Mouse (Mus musculus): ENCODE measurements around the gene Alkbh3. TPM values are rescaled to one million over a fixed set of nuclear protein-coding genes. Genes with fewer than 3 reads are reported as not detected.

Alkbh3 gene
- polyA plus RNA-seq, 1 experiment from 2014 or later, result 24.8 TPM

DNA sequence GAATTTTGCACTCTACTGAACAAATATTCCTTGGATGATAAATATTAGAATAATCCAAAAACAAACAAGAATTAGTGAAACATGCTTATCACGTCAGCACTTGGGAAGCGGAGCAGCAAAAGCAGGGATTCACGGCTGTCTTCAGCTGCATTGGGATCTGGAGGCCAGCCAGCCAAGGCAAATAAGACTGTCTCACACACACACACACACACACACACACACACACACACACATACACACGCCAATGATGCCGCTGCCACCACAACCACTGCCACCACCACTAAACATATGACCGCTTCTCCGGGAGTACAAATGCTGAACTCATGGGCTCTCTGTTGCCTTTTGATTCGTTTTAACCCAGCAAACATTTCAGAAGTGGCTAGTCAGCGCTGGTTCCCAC, 56.9 kb downstream of the Alkbh3 start:
- Histone ChIP-seq H3K27ac (ENCODE audit: low read depth) (no peak overlapping the region), H3K36me3 (replicated peaks; ENCODE audit: insufficient read depth, low read length) (no peaks in the 10 kb centered on the region), H3K9ac (replicated peaks) (no peak overlapping the region), H3K27me3 (ENCODE audit: insufficient read depth, low read length) (peaks cover 51% of the 10 kb centered on the region), H3K4me2 (ENCODE audit: low read depth, low read length) (no peak overlapping the region), H3K4me3 (ENCODE audit: low read depth, low read length) (no peak overlapping the region), H3K4me1 (ENCODE audit: insufficient read depth) (peaks cover 2% of the 10 kb centered on the region; the same call in 1 of the 2 replicates), H3K9me3 (ENCODE audit: low read length) (0 out of 2 replicates have a peak, but pooled peaks cover 2% of the 10 kb centered on the region)
- whole genome bisulfite sequencing (ENCODE audit: insufficient replicate concordance), result 75% methylated on average over 9 of the region's 9 CpGs
- ATAC-seq (no peak), DNase-seq (no peak)
- TF ChIP-seq EP300 (IDR thresholded peaks at IDR 0.05; ENCODE audit: low read depth) (no peak), CTCF (IDR thresholded peaks at IDR 0.05; ENCODE audit: low read depth) (no peak)

DNA sequence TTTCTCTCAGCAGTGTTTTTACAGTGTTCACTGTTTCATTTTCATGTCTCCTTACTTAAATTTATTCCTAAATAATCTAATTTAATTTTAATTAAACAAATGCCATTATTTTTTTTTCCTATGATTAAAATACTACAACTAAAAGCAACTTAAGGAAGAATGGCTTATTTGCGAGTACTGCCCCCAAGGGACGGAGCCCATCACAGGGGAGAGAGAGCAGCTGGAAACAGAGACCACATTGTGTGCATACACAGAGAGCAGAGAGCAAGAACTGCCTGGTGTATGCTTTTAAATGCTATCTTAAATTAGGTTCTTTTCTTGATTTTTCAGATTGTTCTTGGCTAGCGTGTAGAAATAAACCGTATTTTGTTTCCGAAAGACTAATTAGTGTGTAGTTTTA, 63.6 kb downstream of the Alkbh3 start:
- WGBS (ENCODE audit: insufficient replicate concordance), result 53% methylated on average over 5 of the region's 5 CpGs
- no peaks in the 10 kb centered on the region for H3K4me1 ChIP-seq (ENCODE audit: insufficient read depth)
- no peak for TF ChIP-seq CTCF (IDR thresholded peaks at IDR 0.05; ENCODE audit: low read depth)
- TF ChIP-seq EP300 (IDR thresholded peaks at IDR 0.05; ENCODE audit: low read depth), result no peak
- no peak overlapping the region for H3K4me3 ChIP-seq (ENCODE audit: low read depth, low read length)
- no peaks in the 10 kb centered on the region for H3K27me3 ChIP-seq (ENCODE audit: insufficient read depth, low read length)
- ATAC-seq (no peak), DNase-seq (no peak)
- no peak overlapping the region for H3K4me2 ChIP-seq (ENCODE audit: low read depth, low read length)
- H3K9me3 ChIP-seq (ENCODE audit: low read length), result 0 out of 2 replicates have a peak, but pooled peaks cover 2% of the 10 kb centered on the region
- no peaks in the 10 kb centered on the region for H3K36me3 ChIP-seq (replicated peaks; ENCODE audit: insufficient read depth, low read length)
- no peak overlapping the region for H3K9ac ChIP-seq (replicated peaks)
- H3K27ac ChIP-seq (ENCODE audit: low read depth), result no peak overlapping the region

DNA sequence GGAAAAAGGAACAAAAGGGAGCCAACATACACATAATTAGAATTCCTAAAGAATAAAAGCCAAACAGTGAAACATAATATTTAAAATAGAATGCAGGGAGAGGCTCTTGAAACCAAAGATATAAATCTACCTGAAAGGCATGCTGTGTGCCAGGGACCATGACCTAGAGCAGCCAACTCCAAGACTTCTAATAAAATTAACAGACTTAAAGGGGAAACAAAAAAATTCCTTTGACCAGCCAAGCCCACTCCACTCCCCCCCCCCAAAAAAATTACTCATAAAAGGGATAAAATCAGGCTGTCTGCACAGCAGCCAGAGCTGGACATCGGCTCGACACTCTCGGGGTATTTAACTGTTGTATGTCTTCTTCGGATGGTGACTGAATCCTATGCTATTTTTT, 65.8 kb downstream of the Alkbh3 start:
- DNase-seq, result no peak
- H3K9me3 ChIP-seq (ENCODE audit: low read length), result 0 out of 2 replicates have a peak, but pooled peaks cover 2% of the 10 kb centered on the region
- ATAC-seq, result no peak
- no peak overlapping the region for H3K27ac ChIP-seq (ENCODE audit: low read depth)
- H3K36me3 ChIP-seq (replicated peaks; ENCODE audit: insufficient read depth, low read length), result no peaks in the 10 kb centered on the region
- H3K4me2 ChIP-seq (ENCODE audit: low read depth, low read length), result no peak overlapping the region
- no peak overlapping the region for H3K4me3 ChIP-seq (ENCODE audit: low read depth, low read length)
- H3K9ac ChIP-seq (replicated peaks), result no peak overlapping the region
- no peaks in the 10 kb centered on the region for H3K27me3 ChIP-seq (ENCODE audit: insufficient read depth, low read length)
- H3K4me1 ChIP-seq (ENCODE audit: insufficient read depth), result no peaks in the 10 kb centered on the region
- TF ChIP-seq CTCF (IDR thresholded peaks at IDR 0.05; ENCODE audit: low read depth) (no peak), EP300 (IDR thresholded peaks at IDR 0.05; ENCODE audit: low read depth) (no peak)
- 86% methylated on average over 4 of the region's 4 CpGs for WGBS (ENCODE audit: insufficient replicate concordance)

DNA sequence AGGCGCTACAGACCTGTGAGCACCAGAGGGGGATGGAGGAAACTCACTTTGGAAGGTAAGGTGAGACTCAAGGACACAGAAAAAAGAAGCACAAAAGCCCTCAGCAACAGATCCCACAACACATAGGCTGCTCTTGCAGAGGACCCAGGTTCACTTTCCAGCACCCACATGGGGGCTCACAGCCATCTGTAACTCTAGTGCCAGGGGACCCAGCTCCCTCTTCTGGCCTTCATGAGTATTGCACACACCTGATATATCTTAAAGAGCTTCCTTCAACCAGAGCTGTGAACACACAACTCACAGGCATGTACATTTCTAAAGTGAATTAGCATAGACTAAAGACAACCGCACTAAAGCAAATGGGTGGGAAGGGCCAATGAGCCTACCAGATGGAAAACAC, 66.5 kb downstream of the Alkbh3 start:
- no peak overlapping the region for H3K4me3 ChIP-seq (ENCODE audit: low read depth, low read length)
- no peak for DNase-seq
- WGBS (ENCODE audit: insufficient replicate concordance), result 76% methylated on average over 2 of the region's 2 CpGs
- no peak overlapping the region for H3K9ac ChIP-seq (replicated peaks)
- H3K4me2 ChIP-seq (ENCODE audit: low read depth, low read length), result no peak overlapping the region
- TF ChIP-seq CTCF (IDR thresholded peaks at IDR 0.05; ENCODE audit: low read depth) (peak; percentile 39), EP300 (IDR thresholded peaks at IDR 0.05; ENCODE audit: low read depth) (no peak)
- H3K27ac ChIP-seq (ENCODE audit: low read depth), result no peak overlapping the region
- 0 out of 2 replicates have a peak, but pooled peaks cover 2% of the 10 kb centered on the region for H3K9me3 ChIP-seq (ENCODE audit: low read length)
- ATAC-seq, result no peak
- no peaks in the 10 kb centered on the region for H3K4me1 ChIP-seq (ENCODE audit: insufficient read depth)
- H3K36me3 ChIP-seq (replicated peaks; ENCODE audit: insufficient read depth, low read length), result no peaks in the 10 kb centered on the region
- no peaks in the 10 kb centered on the region for H3K27me3 ChIP-seq (ENCODE audit: insufficient read depth, low read length)

DNA sequence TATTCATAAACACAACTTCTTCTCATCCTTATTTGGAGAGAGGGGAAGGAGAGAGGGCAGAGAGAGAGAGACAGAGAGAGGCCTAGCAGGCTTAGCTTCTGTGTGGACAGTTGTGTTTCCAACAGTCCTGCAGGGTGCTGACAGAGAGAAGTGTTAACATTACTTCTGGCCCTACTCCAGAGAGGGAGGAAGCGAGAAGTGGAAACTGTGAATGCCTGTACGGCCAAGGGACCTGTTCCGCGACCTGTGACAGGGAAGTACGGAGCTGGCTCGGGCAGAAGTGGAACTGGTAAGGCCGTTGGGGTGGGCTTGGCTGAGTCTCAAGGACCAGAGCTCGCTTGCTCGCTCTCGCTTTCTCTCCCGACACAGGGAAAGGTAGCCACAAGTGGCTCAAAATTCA, 68.9 kb downstream of the Alkbh3 start:
- no peak for ATAC-seq
- WGBS (ENCODE audit: insufficient replicate concordance), result 54% methylated on average over 11 of the region's 11 CpGs
- DNase-seq, result no peak

DNA sequence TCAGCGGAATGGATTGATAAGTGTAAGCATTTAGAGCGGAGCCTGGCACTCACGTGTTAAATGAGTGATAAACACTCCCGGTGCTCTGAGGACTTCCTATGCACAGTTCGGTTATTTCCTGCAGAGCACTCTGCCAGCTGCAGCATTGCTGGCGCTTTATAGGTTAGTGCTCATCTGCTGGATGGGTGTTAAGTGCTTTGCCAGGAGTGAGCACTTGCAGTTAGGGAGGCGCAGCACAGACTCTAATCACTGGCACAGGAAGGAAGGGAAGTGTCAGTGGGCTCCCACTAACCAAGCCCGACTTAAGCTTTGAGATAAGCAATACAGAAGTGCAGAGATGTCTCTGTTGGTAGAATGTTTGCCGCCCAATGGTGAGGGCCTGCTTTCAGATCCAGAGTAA, 72.1 kb downstream of the Alkbh3 start:
- H3K9me3 ChIP-seq (ENCODE audit: low read length), result no peaks in the 10 kb centered on the region
- DNase-seq (no peak), ATAC-seq (no peak)
- H3K4me3 ChIP-seq (ENCODE audit: low read depth, low read length), result no peak overlapping the region
- no peak overlapping the region for H3K4me2 ChIP-seq (ENCODE audit: low read depth, low read length)
- H3K9ac ChIP-seq (replicated peaks), result no peak overlapping the region
- no peaks in the 10 kb centered on the region for H3K36me3 ChIP-seq (replicated peaks; ENCODE audit: insufficient read depth, low read length)
- H3K27me3 ChIP-seq (ENCODE audit: insufficient read depth, low read length), result no peaks in the 10 kb centered on the region
- H3K27ac ChIP-seq (ENCODE audit: low read depth), result no peak overlapping the region
- TF ChIP-seq EP300 (IDR thresholded peaks at IDR 0.05; ENCODE audit: low read depth), result no peak
- TF ChIP-seq CTCF (IDR thresholded peaks at IDR 0.05; ENCODE audit: low read depth), result no peak
- H3K4me1 ChIP-seq (ENCODE audit: insufficient read depth), result no peaks in the 10 kb centered on the region
- 26% methylated on average over 9 of the region's 9 CpGs for WGBS (ENCODE audit: insufficient replicate concordance)

More for the DNA sequence above, 68.9 kb downstream of the Alkbh3 start:
- Histone ChIP-seq H3K27me3 (ENCODE audit: insufficient read depth, low read length) (no peaks in the 10 kb centered on the region), H3K4me1 (ENCODE audit: insufficient read depth) (no peaks in the 10 kb centered on the region), H3K4me2 (ENCODE audit: low read depth, low read length) (no peak overlapping the region), H3K27ac (ENCODE audit: low read depth) (no peak overlapping the region), H3K9ac (replicated peaks) (no peak overlapping the region), H3K36me3 (replicated peaks; ENCODE audit: insufficient read depth, low read length) (no peaks in the 10 kb centered on the region), H3K4me3 (ENCODE audit: low read depth, low read length) (no peak overlapping the region), H3K9me3 (ENCODE audit: low read length) (no peaks in the 10 kb centered on the region)
- TF ChIP-seq EP300 (IDR thresholded peaks at IDR 0.05; ENCODE audit: low read depth), result no peak
- no peak for TF ChIP-seq CTCF (IDR thresholded peaks at IDR 0.05; ENCODE audit: low read depth)

Other genes with a start within 250 kb of the Alkbh3 start
- gene Ext2, start 188.2 kb downstream of the Alkbh3 start, polyA plus RNA-seq (2015; fragmentation: Nextera tagmentation; extraction: Ambion mirVana), result 22.6 TPM in 2 replicates
- gene Accs, start 160.9 kb downstream of the Alkbh3 start, polyA plus RNA-seq (2015; fragmentation: Nextera tagmentation; extraction: Ambion mirVana), result 1.3 and 1.6 TPM in 2 replicates
- gene Accsl, start 141.7 kb downstream of the Alkbh3 start, polyA plus RNA-seq (2015; fragmentation: Nextera tagmentation; extraction: Ambion mirVana), result 0.13 TPM in 1 of 2 replicates, not detected in the other
- 5.2 and 6.1 TPM in 2 replicates for gene Gm13889, start 53.6 kb downstream of the Alkbh3 start, polyA plus RNA-seq (2015; fragmentation: Nextera tagmentation; extraction: Ambion mirVana)
- gene Gm27027, start 14.5 kb downstream of the Alkbh3 start, polyA plus RNA-seq (2015; fragmentation: Nextera tagmentation; extraction: Ambion mirVana), result not detected in 2 replicates
- 61.8 and 70.1 TPM in 2 replicates for gene Hsd17b12, start 147.2 kb upstream of the Alkbh3 start, polyA plus RNA-seq (2015; fragmentation: Nextera tagmentation; extraction: Ambion mirVana)